Mouse (Mus musculus): ENCODE measurements around the gene Tpp2.
"Not testable (repeated sequence)": the region's sequence is repeated elsewhere in the genome, so short reads cannot be mapped to it uniquely, and the experiment has no call there.

Tpp2 gene

DNA sequence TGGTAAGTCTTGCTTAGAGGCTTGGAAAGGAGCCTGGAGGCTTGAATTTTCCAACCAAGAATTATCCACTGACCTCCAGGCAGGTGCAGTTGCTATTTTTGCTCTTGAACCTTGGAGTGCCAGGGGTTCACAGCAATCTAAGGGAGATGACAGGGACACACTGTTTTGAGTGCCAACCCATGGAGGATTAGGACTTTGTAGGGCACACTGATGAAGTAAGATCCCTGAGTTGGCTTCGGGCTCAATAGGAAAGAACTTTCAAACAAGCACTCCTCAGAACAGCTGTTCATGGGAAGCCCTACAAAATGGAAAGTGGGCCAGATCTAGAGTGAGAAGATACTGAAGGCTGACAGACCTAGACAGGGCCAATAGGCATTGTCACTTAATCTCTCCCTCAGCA, 89.2 kb downstream of the Tpp2 start:
- DNase-seq: no peak

GRCm38 (mm10) chr1:44027651-44028050, 94.2 kb downstream of the Tpp2 start:
- no peak for DNase-seq

DNA sequence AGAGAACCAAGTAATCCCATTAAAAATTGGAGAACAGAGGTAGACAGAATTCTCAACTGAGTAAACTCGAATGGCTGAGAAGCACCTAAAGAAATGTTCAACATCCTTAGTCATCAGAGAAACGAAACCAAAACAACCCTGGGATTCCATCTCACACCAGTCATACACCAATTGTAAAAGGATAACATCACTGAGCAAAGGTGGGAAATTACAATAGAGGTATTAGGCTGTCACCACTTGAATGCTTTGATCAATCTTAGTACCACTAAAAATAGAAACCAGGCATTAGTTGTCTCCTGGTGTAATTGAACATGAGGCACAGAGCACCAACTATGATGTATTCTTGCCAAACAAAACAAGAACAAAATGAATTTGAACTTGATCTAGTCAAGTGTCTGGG, 98.8 kb downstream of the Tpp2 start:
- DNase-seq: no peak

- DNase-seq: no peak
These were observed 99.5 kb downstream of the Tpp2 start for GRCm38 (mm10) chr1:44032948-44033347.

- DNase-seq: peak; percentile 61 to 72
These were observed 108.5 kb downstream of the Tpp2 start for GRCm38 (mm10) chr1:44041797-44042554.

- DNase-seq: no peak
These were observed 109.1 kb downstream of the Tpp2 start for GRCm38 (mm10) chr1:44042555-44042915.

DNA sequence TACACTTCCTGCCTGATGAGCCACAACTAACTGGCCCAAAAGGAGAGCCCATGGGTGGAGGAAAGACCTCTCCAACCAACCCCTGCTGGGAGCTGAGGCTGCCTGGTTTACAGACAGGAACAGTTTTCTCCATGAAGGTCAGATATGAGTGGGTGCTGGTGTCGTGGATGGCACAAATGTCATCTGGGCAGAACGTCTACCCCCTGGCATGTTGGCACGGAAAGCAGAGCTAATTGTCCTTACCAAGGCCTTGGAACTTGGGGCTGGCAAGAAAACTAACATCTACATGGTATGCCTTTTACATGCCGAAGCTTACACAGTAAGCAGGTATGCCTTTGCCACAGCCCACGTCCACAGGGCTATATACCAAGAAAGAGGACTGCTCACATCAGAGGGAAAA, 112.2 kb downstream of the Tpp2 start:
- DNase-seq: not testable (repeated sequence)

DNA sequence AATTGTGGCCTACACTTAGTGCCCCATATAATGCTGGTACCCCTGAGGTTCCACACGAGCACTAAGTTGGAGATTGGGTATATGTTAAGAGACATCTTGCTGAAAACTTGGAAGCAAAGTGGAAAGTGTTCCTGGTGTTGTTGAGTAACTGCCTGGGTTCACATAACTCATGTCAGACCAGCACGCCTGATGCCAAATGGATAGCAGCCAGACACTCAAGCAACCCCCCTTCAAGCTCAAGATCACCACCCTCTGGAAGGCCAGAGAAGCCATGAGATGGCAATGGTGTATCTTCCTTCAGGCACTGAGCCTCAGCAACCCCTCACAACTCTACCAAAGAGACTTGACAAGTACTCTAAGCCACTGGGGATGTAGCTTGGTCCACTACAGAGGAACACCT, 113.1 kb downstream of the Tpp2 start:
- DNase-seq: no peak
